Mouse (Mus musculus) hindbrain, embryonic 14.5 days (tissue): ENCODE results near the gene Gm10309. TPM values are rescaled to one million over a fixed set of nuclear protein-coding genes. Genes with fewer than 3 reads are reported as not detected.

Experiments
- ATAC-seq: fragments of 200-750 bp; cut with Nextera tagmentation; 2 replicates; pipeline ENCODE4 v1.8.0; 2017; ENCODE audit warnings: moderate number of reproducible peaks, mild to moderate bottlenecking, moderate TSS enrichment, moderate library complexity; ENCODE audit not compliant: low FRiP score
- DNase-seq: peaks from one replicate; pipeline ENCODE4 v3.0.0-alpha.2; 2015; ENCODE audit warnings: low spot score
- H3K27ac ChIP-seq: fragments of 300-500 bp; sonication (generic); 2 replicates; pipeline ENCODE4 v1.5.1; 2014; ENCODE audit warnings: mild to moderate bottlenecking, moderate library complexity
- H3K27me3 ChIP-seq: fragments of 300-500 bp; sonication (generic); 2 replicates; pipeline ENCODE4 v1.6.1; 2014; ENCODE audit warnings: mild to moderate bottlenecking, low read length, mixed read lengths; ENCODE audit not compliant: control insufficient read depth, insufficient read depth
- H3K36me3 ChIP-seq: fragments of 300-500 bp; sonication (generic); replicated peaks from 2 replicates; pipeline ENCODE4 v1.6.1; 2014; ENCODE audit not compliant: control insufficient read depth, insufficient read depth
- H3K4me1 ChIP-seq: fragments of 300-500 bp; sonication (generic); replicated peaks from 2 replicates; pipeline ENCODE4 v1.6.1; 2014; ENCODE audit warnings: antibody characterized with exemption, low read length, mixed read lengths; ENCODE audit not compliant: control insufficient read depth, insufficient read depth
- H3K4me2 ChIP-seq: fragments of 300-500 bp; sonication (generic); replicated peaks from 2 replicates; pipeline ENCODE4 v1.6.1; 2014; ENCODE audit warnings: mild to moderate bottlenecking, moderate library complexity
- H3K4me3 ChIP-seq: fragments of 300-500 bp; sonication (generic); replicated peaks from 2 replicates; pipeline ENCODE4 v1.5.1; 2014; ENCODE audit warnings: mild to moderate bottlenecking, low read length
- H3K9ac ChIP-seq: fragments of 300-500 bp; sonication (generic); 2 replicates; pipeline ENCODE4 v1.6.1; 2014
- H3K9me3 ChIP-seq: fragments of 300-500 bp; sonication (generic); 2 replicates; pipeline ENCODE4 v1.6.1; 2016; ENCODE audit warnings: low read length; ENCODE audit not compliant: control insufficient read depth
- WGBS: fragments of 180-500 bp; shearing (Covaris S2); extraction: QIAGEN DNeasy Blood & Tissue Kit; methylation state at CpG from one replicate; pipeline ENCODE4 v1.1.7; 2014; 5-methylcytosine and 5-hydroxymethylcytosine counted together
- polyA plus RNA-seq: library from polyadenylated mRNA; unstranded; fragments of >200 nt; fragmentation: Nextera tagmentation; extraction: Ambion mirVana; gene quantifications from 2 replicates; pipeline ENCODE4 v1.2.1, GENCODE M21; 2014

Gm10309 gene
- polyA plus RNA-seq, 1 experiment from 2014 or later: 0.62 TPM

- Histone ChIP-seq H3K27ac (no peak overlapping the region), H3K4me2 (no peak overlapping the region), H3K27me3 (no peaks in the 10 kb centered on the region), H3K36me3 (no peaks in the 10 kb centered on the region), H3K9me3 (no peaks in the 10 kb centered on the region), H3K4me3 (no peak overlapping the region), H3K9ac (no peak overlapping the region), H3K4me1 (0 out of 2 replicates have a peak, but pooled peaks cover 3% of the 10 kb centered on the region)
- ATAC-seq (no peak), DNase-seq (no peak)
- WGBS: 65% methylated on average over 17 of the region's 17 CpGs
Observed at GRCm38 (mm10) chr17:86532783-86533548, 27.9 kb upstream of the Gm10309 start.

GRCm38 (mm10) chr17:86531231-86531630 lies 26.2 kb upstream of the Gm10309 start:
- ATAC-seq: no peak
- Histone ChIP-seq H3K36me3 (no peaks in the 10 kb centered on the region), H3K4me1 (0 out of 2 replicates have a peak, but pooled peaks cover 3% of the 10 kb centered on the region), H3K9me3 (no peaks in the 10 kb centered on the region), H3K4me2 (no peak overlapping the region), H3K4me3 (no peak overlapping the region), H3K9ac (no peak overlapping the region), H3K27ac (no peak overlapping the region), H3K27me3 (no peaks in the 10 kb centered on the region)
- 90% methylated on average over 6 of the region's 6 CpGs for WGBS
- DNase-seq: no peak

DNA sequence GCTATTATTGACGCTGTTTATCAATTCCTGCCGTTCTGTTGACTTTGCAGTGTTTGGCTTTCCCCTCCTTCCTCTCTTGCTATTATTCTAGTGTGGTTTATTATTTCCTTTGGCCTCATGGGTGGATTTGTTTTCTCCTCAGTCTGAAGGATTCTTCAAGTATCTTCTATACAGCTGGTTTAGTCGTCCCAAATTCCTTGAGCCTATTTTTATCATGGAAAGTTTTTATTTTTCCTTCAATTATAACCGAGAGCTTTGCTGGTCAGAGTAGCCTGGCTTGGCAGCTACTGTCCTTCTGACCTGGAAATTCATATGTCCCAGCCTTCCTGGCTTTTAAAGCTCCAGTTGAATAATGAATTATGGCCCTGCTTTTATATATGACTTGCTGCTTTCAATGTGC lies 24.4 kb upstream of the Gm10309 start:
- Histone ChIP-seq H3K4me1 (no peaks in the 10 kb centered on the region), H3K36me3 (no peaks in the 10 kb centered on the region), H3K9ac (no peak overlapping the region), H3K27ac (no peak overlapping the region), H3K4me2 (no peak overlapping the region), H3K27me3 (no peaks in the 10 kb centered on the region), H3K9me3 (no peaks in the 10 kb centered on the region), H3K4me3 (no peak overlapping the region)
- ATAC-seq (no peak), DNase-seq (no peak)
- WGBS: 85% methylated on average over 4 of the region's 4 CpGs

DNA sequence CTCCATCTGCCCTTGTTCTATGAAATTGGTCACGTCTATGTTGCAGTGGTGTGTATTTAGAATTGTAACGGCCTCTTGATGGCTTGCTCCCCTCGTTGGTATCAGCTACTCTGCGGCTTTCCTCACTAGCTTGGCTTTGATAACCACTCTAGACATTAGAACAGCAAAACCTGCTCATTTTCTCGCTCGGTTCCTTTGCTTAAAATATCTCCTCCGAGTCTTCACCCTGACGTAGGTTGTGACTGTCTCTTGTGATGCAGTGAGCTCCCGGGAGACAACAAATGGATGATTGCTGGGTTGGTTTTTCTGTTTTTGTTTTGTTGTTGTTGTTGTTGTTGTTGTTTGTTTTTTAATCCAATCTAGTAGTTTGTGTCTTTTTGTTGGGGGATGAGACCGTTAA lies 24.0 kb upstream of the Gm10309 start:
- no peak overlapping the region for H3K4me2 ChIP-seq
- WGBS: 85% methylated on average over 10 of the region's 10 CpGs
- no peaks in the 10 kb centered on the region for H3K27me3 ChIP-seq
- no peak overlapping the region for H3K4me3 ChIP-seq
- no peaks in the 10 kb centered on the region for H3K36me3 ChIP-seq
- H3K9me3 ChIP-seq: no peaks in the 10 kb centered on the region
- H3K4me1 ChIP-seq: no peaks in the 10 kb centered on the region
- DNase-seq (no peak), ATAC-seq (no peak)
- H3K27ac ChIP-seq: no peak overlapping the region
- no peak overlapping the region for H3K9ac ChIP-seq

DNA sequence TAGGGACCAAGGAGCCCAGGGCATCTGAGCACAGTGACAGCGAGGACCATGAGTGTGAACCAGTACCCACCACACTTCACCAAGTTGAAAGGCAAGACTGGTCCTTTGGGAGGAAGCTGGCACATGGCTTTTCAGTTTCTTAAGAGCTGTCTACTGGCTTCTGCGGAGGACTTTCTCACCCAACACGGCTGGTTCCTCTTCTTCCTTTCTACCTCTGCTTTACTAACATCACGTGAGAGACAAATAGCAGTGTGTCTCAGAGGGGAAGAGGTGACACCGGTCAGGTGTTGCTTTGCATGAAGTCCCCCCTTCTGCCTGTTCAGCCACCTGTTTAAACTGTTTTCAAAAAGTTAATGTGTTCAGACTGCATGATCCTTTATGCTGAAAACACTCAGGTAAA lies 22.3 kb upstream of the Gm10309 start:
- H3K9me3 ChIP-seq: no peaks in the 10 kb centered on the region
- no peaks in the 10 kb centered on the region for H3K36me3 ChIP-seq
- H3K4me2 ChIP-seq: no peak overlapping the region
- no peak overlapping the region for H3K4me3 ChIP-seq
- ATAC-seq (no peak), DNase-seq (no peak)
- no peaks in the 10 kb centered on the region for H3K4me1 ChIP-seq
- no peak overlapping the region for H3K27ac ChIP-seq
- no peaks in the 10 kb centered on the region for H3K27me3 ChIP-seq
- WGBS: 89% methylated on average over 5 of the region's 5 CpGs
- no peak overlapping the region for H3K9ac ChIP-seq

DNA sequence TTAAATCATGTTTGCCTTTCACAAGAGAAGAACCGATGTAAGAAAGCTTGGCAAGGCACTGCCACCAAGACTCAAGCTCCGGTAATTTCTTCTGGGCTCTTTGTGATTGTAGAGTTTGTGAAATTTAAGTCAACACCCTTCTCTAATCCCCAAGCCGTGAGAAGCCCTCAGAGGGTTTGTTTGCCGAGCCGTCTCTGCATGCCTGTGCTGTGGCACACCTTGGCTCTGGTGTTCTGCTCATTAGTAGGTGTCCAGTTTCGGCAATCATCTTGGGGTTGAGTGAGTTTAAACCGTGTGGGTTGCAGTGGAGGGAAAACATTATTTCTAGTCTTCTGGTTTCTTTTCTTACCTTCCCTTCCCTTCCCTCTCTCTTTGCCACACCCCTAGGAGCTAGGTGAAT lies 21.0 kb upstream of the Gm10309 start:
- H3K4me3 ChIP-seq: no peak overlapping the region
- no peak overlapping the region for H3K27ac ChIP-seq
- ATAC-seq (no peak), DNase-seq (no peak)
- WGBS: 89% methylated on average over 7 of the region's 7 CpGs
- no peak overlapping the region for H3K9ac ChIP-seq
- H3K4me2 ChIP-seq: no peak overlapping the region
- no peaks in the 10 kb centered on the region for H3K9me3 ChIP-seq
- H3K4me1 ChIP-seq: no peaks in the 10 kb centered on the region
- H3K27me3 ChIP-seq: no peaks in the 10 kb centered on the region
- H3K36me3 ChIP-seq: no peaks in the 10 kb centered on the region

- ATAC-seq: no peak
- Histone ChIP-seq H3K36me3 (no peaks in the 10 kb centered on the region), H3K27ac (no peak overlapping the region), H3K4me1 (no peaks in the 10 kb centered on the region), H3K4me3 (no peak overlapping the region), H3K9ac (no peak overlapping the region), H3K27me3 (no peaks in the 10 kb centered on the region), H3K9me3 (no peaks in the 10 kb centered on the region), H3K4me2 (no peak overlapping the region)
- no peak for DNase-seq
- WGBS: 94% methylated on average over 2 of the region's 2 CpGs
Observed at GRCm38 (mm10) chr17:86525075-86525474, 20.0 kb upstream of the Gm10309 start.

DNA sequence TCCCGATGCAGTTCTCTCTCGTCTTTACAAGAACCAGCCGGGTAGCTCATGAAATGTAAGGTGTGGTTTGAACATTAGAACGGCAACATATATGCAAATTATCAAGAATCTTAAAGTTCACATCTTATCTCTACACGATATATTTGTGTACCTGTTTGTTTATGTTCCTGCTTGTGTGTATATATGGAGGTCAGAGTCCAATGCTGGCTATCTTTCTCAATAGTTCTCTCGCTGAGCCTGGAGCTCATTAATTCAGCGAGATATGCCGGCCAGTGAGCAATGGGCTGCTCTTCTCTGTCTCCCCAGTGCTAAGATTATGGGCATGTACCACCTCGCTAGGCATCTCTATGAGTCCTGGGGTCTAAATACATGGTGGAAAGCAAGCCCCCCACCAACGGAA lies 18.8 kb upstream of the Gm10309 start:
- no peak overlapping the region for H3K27ac ChIP-seq
- 97% methylated on average over 10 of the region's 10 CpGs for WGBS
- H3K9me3 ChIP-seq: no peaks in the 10 kb centered on the region
- no peak overlapping the region for H3K4me2 ChIP-seq
- no peak overlapping the region for H3K4me3 ChIP-seq
- DNase-seq (no peak), ATAC-seq (no peak)
- no peak overlapping the region for H3K9ac ChIP-seq
- H3K4me1 ChIP-seq: no peaks in the 10 kb centered on the region
- no peaks in the 10 kb centered on the region for H3K36me3 ChIP-seq
- no peaks in the 10 kb centered on the region for H3K27me3 ChIP-seq

DNA sequence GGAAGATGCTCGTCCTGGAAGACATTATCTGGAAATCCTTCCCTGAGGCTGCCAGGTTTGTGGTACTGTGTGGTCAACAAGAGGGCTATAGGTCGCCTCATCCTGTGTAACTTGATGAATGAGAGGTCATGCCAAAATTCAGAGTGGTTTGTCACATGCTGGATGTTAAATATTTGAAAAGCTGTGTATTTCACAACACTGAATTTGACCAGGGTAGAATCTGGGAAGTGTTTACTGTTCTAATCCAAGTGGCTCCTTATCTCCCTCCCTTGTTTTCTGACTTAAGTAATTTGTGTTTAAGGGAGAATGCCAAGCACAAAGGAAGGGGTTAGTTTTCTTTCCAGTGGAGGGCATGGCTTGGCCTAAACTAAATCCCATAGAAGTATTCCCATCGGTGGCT lies 18.3 kb upstream of the Gm10309 start:
- Histone ChIP-seq H3K4me3 (no peak overlapping the region), H3K27me3 (no peaks in the 10 kb centered on the region), H3K4me2 (no peak overlapping the region), H3K9ac (no peak overlapping the region), H3K27ac (no peak overlapping the region), H3K9me3 (no peaks in the 10 kb centered on the region), H3K4me1 (no peaks in the 10 kb centered on the region), H3K36me3 (no peaks in the 10 kb centered on the region)
- 71% methylated on average over 3 of the region's 3 CpGs for WGBS
- DNase-seq: no peak
- no peak for ATAC-seq

- H3K4me1 ChIP-seq: no peaks in the 10 kb centered on the region
Observed at GRCm38 (mm10) chr17:86522649-86523048, 17.6 kb upstream of the Gm10309 start.

More at GRCm38 (mm10) chr17:86522649-86523048, 17.6 kb upstream of the Gm10309 start:
- WGBS: 94% methylated on average over 5 of the region's 5 CpGs
- no peak overlapping the region for H3K27ac ChIP-seq
- no peak overlapping the region for H3K4me3 ChIP-seq
- no peaks in the 10 kb centered on the region for H3K9me3 ChIP-seq
- no peaks in the 10 kb centered on the region for H3K27me3 ChIP-seq
- H3K36me3 ChIP-seq: no peaks in the 10 kb centered on the region
- H3K4me2 ChIP-seq: no peak overlapping the region
- DNase-seq (no peak), ATAC-seq (no peak)
- no peak overlapping the region for H3K9ac ChIP-seq
